Mouse (Mus musculus) erythroblast, adult 5-6 weeks (primary cell): ENCODE data around the gene Ccs. TPM values are rescaled to one million over a fixed set of nuclear protein-coding genes. Genes with fewer than 3 reads are reported as not detected.

Experiments
- ATAC-seq: replicated peaks from 2 replicates; pipeline ENCODE4 v1.8.0; 2016; ENCODE audit warnings: moderate number of reproducible peaks, mild to moderate bottlenecking, moderate TSS enrichment, inconsistent platforms; ENCODE audit not compliant: poor library complexity, low FRiP score, severe bottlenecking
- total RNA-seq, 2 experiments: library from RNA; stranded (forward) in 1 of 2; stranded (reverse) in 1 of 2; fragments of 150-400 nt in 1 of 2; fragments of 200-764, 138-1000 nt in 1 of 2; gene quantifications; 2 replicates each; pipeline versions ENCODE4 v1.2.3 to v1.2.4; 2015 to 2017; ENCODE audit warnings: low replicate concordance in 2 of 2

Ccs gene
- total RNA-seq, 2 experiments from 2014 or later = 12.3 to 24.4 TPM

DNA sequence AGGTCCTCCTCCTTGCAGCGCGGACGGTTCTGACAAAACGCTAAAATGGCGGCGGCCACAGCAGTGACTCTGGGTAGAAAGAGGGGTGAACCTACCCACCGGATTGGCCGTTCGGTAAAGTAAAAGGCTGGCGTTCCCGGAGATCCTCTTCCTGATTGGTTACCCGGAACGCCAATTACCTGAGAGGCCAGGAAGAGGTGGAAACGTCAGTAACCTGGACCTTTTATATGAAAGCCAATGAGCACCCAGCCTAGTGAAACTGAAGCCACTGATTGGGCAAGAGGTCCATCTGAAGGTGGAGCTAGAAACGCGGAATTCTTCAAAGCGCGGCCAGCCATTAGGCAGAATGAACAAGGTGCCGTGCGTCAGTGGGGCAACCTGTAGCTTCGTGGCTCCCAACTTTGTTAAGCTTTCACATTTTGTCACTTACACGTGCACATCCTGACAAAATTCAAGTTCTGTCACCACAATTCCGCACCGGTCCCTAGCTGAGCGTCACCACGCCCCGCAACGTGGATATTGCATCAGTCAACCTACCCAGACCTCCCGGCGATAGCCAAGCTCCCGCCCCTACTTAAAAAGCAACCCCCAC is 45.2 kb downstream of the Ccs start, which contains the start of gene Rbm4:
Gene Rbm4 (minus strand): TSS at position 71 of the 592 bp plus-strand sequence.
- peak; percentile 96 for ATAC-seq

DNA sequence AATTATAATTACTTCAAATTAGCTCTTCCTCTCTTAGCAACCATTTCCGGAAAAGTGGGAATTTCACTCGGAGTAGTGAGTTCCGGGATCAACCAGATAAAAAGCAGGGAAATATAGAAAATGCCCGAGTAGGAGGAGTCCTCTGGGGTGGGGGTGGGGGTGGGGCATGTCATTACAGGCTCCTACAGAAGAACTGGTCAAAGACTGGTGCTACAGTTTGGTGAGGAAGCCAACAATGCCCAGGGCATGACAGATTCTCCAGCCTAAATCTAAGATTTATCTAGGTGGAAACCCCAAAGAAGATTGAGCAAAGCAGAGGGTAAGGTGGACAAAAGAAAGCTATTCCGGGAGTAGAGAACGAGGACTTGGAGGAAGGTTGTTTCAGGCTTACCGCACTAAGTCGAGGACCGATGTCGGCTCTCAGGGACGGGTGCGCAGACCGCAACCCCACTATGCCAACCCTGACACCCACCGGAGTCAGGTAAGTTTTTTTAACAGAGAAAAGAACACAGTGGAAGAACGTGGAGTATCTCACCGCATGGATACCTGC is 45.8 kb downstream of the Ccs start:
- peak; percentile 36 for ATAC-seq

- ATAC-seq = no peak
Measured at GRCm38 (mm10) chr19:4786313-4786712, 52.8 kb downstream of the Ccs start.

GRCm38 (mm10) chr19:4785206-4785605 is 53.9 kb downstream of the Ccs start:
- ATAC-seq = no peak

DNA sequence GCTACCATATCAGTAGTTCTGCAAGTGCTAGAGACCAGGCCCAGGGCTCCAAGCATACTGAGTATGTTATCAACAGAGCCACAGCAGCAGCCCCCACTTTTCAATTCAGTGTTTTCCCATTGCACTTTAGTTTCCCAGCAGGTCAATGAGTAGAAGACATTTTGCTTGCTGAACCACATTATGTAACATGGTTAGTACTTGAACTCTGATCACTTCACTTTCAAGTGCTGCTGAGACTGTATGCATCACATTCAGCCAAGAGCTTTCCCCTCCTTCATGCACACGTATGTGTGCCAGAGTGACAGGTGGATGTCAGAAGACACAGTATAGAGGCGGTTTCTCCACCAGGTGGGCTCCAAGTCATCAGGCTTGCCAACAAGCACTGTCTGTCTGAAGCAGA is 56.2 kb downstream of the Ccs start:
- ATAC-seq = no peak

Other genes with a start within 250 kb of the Ccs start
- gene Lrfn4, start 223.7 kb downstream of the Ccs start, total RNA-seq (2015; ENCODE audit: low replicate concordance) = 0.38 and 0.63 TPM in 2 replicates
- not detected in 2 replicates for gene Lrfn4, start 223.7 kb downstream of the Ccs start, total RNA-seq (2017; ENCODE audit: low replicate concordance)
- 10.9 and 17.3 TPM in 2 replicates for gene Rce1, start 213.7 kb downstream of the Ccs start, total RNA-seq (2015; ENCODE audit: low replicate concordance)
- gene Rce1, start 213.7 kb downstream of the Ccs start, total RNA-seq (2017; ENCODE audit: low replicate concordance) = 2.9 and 10.6 TPM in 2 replicates
- gene Gm960, start 140.7 kb downstream of the Ccs start, total RNA-seq (2015; ENCODE audit: low replicate concordance) = not detected in 2 replicates
- 0.56 TPM in 1 of 2 replicates, not detected in the other for gene Gm960, start 140.7 kb downstream of the Ccs start, total RNA-seq (2017; ENCODE audit: low replicate concordance)
- gene Sptbn2, start 128.2 kb downstream of the Ccs start, total RNA-seq (2015; ENCODE audit: low replicate concordance) = not detected in 2 replicates
- gene Sptbn2, start 128.2 kb downstream of the Ccs start, total RNA-seq (2017; ENCODE audit: low replicate concordance) = not detected in 2 replicates
- gene Rbm4b, start 82.8 kb downstream of the Ccs start, total RNA-seq (2015; ENCODE audit: low replicate concordance) = 0.58 and 4.0 TPM in 2 replicates
- 6.6 and 7.5 TPM in 2 replicates for gene Rbm4b, start 82.8 kb downstream of the Ccs start, total RNA-seq (2017; ENCODE audit: low replicate concordance)
- 50.5 and 66.9 TPM in 2 replicates for gene Rbm4, start 45.4 kb downstream of the Ccs start, total RNA-seq (2015; ENCODE audit: low replicate concordance)
- gene Rbm4, start 45.4 kb downstream of the Ccs start, total RNA-seq (2017; ENCODE audit: low replicate concordance) = 139 and 185 TPM in 2 replicates
- gene Gm21992, start 27.7 kb downstream of the Ccs start, total RNA-seq (2015; ENCODE audit: low replicate concordance) = 7.7 and 74.0 TPM in 2 replicates
- 20.6 and 28.2 TPM in 2 replicates for gene Gm21992, start 27.7 kb downstream of the Ccs start, total RNA-seq (2017; ENCODE audit: low replicate concordance)
- 63.8 and 73.6 TPM in 2 replicates for gene Rbm14, start 27.7 kb downstream of the Ccs start, total RNA-seq (2015; ENCODE audit: low replicate concordance)
- 59.4 and 71.3 TPM in 2 replicates for gene Rbm14, start 27.7 kb downstream of the Ccs start, total RNA-seq (2017; ENCODE audit: low replicate concordance)
- gene Ccdc87, start within 50 bp of the Ccs start, total RNA-seq (2015; ENCODE audit: low replicate concordance) = not detected in 2 replicates
- not detected in 2 replicates for gene Ccdc87, start within 50 bp of the Ccs start, total RNA-seq (2017; ENCODE audit: low replicate concordance)
- gene Ctsf, start 15.8 kb upstream of the Ccs start, total RNA-seq (2015; ENCODE audit: low replicate concordance) = 79.7 and 90.9 TPM in 2 replicates
- 51.5 and 94.7 TPM in 2 replicates for gene Ctsf, start 15.8 kb upstream of the Ccs start, total RNA-seq (2017; ENCODE audit: low replicate concordance)
- gene Actn3, start 38.6 kb upstream of the Ccs start, total RNA-seq (2015; ENCODE audit: low replicate concordance) = not detected in 2 replicates
- gene Actn3, start 38.6 kb upstream of the Ccs start, total RNA-seq (2017; ENCODE audit: low replicate concordance) = 0.56 TPM in 1 of 2 replicates, not detected in the other
- 4.0 and 12.1 TPM in 2 replicates for gene Zdhhc24, start 39.3 kb upstream of the Ccs start, total RNA-seq (2015; ENCODE audit: low replicate concordance)
- 9.6 and 10.5 TPM in 2 replicates for gene Zdhhc24, start 39.3 kb upstream of the Ccs start, total RNA-seq (2017; ENCODE audit: low replicate concordance)
- gene Bbs1, start 67.3 kb upstream of the Ccs start, total RNA-seq (2015; ENCODE audit: low replicate concordance) = 0.84 and 1.5 TPM in 2 replicates
- 0.42 and 1.2 TPM in 2 replicates for gene Bbs1, start 67.3 kb upstream of the Ccs start, total RNA-seq (2017; ENCODE audit: low replicate concordance)
- gene Dpp3, start 89.0 kb upstream of the Ccs start, total RNA-seq (2015; ENCODE audit: low replicate concordance) = 4.6 and 7.5 TPM in 2 replicates
- gene Dpp3, start 89.0 kb upstream of the Ccs start, total RNA-seq (2017; ENCODE audit: low replicate concordance) = 6.0 and 7.3 TPM in 2 replicates
- gene Peli3, start 103.8 kb upstream of the Ccs start, total RNA-seq (2015; ENCODE audit: low replicate concordance) = not detected in 2 replicates
- gene Peli3, start 103.8 kb upstream of the Ccs start, total RNA-seq (2017; ENCODE audit: low replicate concordance) = not detected in 2 replicates
- gene Mrpl11, start 122.8 kb upstream of the Ccs start, total RNA-seq (2015; ENCODE audit: low replicate concordance) = 3.7 and 4.4 TPM in 2 replicates
- gene Mrpl11, start 122.8 kb upstream of the Ccs start, total RNA-seq (2017; ENCODE audit: low replicate concordance) = 1.8 and 7.8 TPM in 2 replicates
- not detected in 2 replicates for gene Npas4, start 151.0 kb upstream of the Ccs start, total RNA-seq (2015; ENCODE audit: low replicate concordance)
- not detected in 2 replicates for gene Npas4, start 151.0 kb upstream of the Ccs start, total RNA-seq (2017; ENCODE audit: low replicate concordance)
- gene Slc29a2, start 184.5 kb upstream of the Ccs start, total RNA-seq (2015; ENCODE audit: low replicate concordance) = not detected in 2 replicates
- gene Slc29a2, start 184.5 kb upstream of the Ccs start, total RNA-seq (2017; ENCODE audit: low replicate concordance) = not detected in 2 replicates
- gene B4gat1, start 199.5 kb upstream of the Ccs start, total RNA-seq (2015; ENCODE audit: low replicate concordance) = 0.84 and 1.2 TPM in 2 replicates
- gene B4gat1, start 199.5 kb upstream of the Ccs start, total RNA-seq (2017; ENCODE audit: low replicate concordance) = not detected in 2 replicates
- 0.38 TPM in 1 of 2 replicates, not detected in the other for gene AC124502.3, start 199.6 kb upstream of the Ccs start, total RNA-seq (2015; ENCODE audit: low replicate concordance)
- 1.7 TPM in 1 of 2 replicates, not detected in the other for gene AC124502.3, start 199.6 kb upstream of the Ccs start, total RNA-seq (2017; ENCODE audit: low replicate concordance)
- gene Brms1, start 202.0 kb upstream of the Ccs start, total RNA-seq (2015; ENCODE audit: low replicate concordance) = 0.96 and 10.4 TPM in 2 replicates
- gene Brms1, start 202.0 kb upstream of the Ccs start, total RNA-seq (2017; ENCODE audit: low replicate concordance) = 12.7 and 17.6 TPM in 2 replicates
- not detected in 2 replicates for gene Rin1, start 211.1 kb upstream of the Ccs start, total RNA-seq (2015; ENCODE audit: low replicate concordance)
- gene Rin1, start 211.1 kb upstream of the Ccs start, total RNA-seq (2017; ENCODE audit: low replicate concordance) = 0.09 TPM in 1 of 2 replicates, not detected in the other
- 0.84 TPM in 1 of 2 replicates, not detected in the other for gene Cd248, start 228.7 kb upstream of the Ccs start, total RNA-seq (2015; ENCODE audit: low replicate concordance)
- gene Cd248, start 228.7 kb upstream of the Ccs start, total RNA-seq (2017; ENCODE audit: low replicate concordance) = 0.09 and 0.42 TPM in 2 replicates
- not detected in 2 replicates for gene Tmem151a, start 246.2 kb upstream of the Ccs start, total RNA-seq (2015; ENCODE audit: low replicate concordance)
- not detected in 2 replicates for gene Tmem151a, start 246.2 kb upstream of the Ccs start, total RNA-seq (2017; ENCODE audit: low replicate concordance)
- gene Yif1a, start 249.2 kb upstream of the Ccs start, total RNA-seq (2015; ENCODE audit: low replicate concordance) = 6.3 and 7.1 TPM in 2 replicates
- 1.9 and 2.5 TPM in 2 replicates for gene Yif1a, start 249.2 kb upstream of the Ccs start, total RNA-seq (2017; ENCODE audit: low replicate concordance)